Mouse (Mus musculus): ENCODE measurements at regions not wholly inside any gene's neighbourhood (a gene's known extent, or its start where the extent isn't known, plus 50 kb on each side); places are given as distances from the start of the nearest gene placed in this dataset.
A peak's percentile ranks its signal among the peaks of the same experiment; 100 is the strongest.

DNA sequence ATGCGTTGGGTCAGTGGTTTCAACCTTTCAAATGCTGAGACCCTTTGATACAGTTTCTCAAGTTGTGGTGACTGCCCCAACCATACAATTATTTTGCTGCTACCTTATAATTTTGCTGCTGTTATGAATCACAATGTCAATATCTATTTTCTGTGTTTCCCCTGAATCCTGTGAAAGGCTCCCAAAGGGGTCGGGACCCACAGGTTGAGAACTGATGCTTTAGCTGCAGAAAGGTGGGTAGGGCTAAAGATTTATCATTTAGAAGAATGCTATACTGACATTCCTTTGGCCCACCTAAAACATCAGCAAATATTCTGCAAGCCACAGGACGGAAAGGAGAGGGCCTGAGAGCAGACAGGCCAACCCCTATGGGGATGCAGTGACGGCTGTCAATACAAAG lies 77.2 kb upstream of the Barx2 start:
- H3K9me3 ChIP-seq (ENCODE audit: low read length) = no peaks in the 10 kb centered on the region
- no peaks in the 10 kb centered on the region for H3K36me3 ChIP-seq (ENCODE audit: insufficient read depth, low read length)
- H3K9ac ChIP-seq (replicated peaks; ENCODE audit: low read length) = no peak overlapping the region
- 82% methylated on average over 4 of the region's 4 CpGs for WGBS
- H3K4me3 ChIP-seq (ENCODE audit: low read length) = no peak overlapping the region
- no peak overlapping the region for H3K4me2 ChIP-seq (replicated peaks; ENCODE audit: low read depth, low read length)
- no peaks in the 10 kb centered on the region for H3K27me3 ChIP-seq (ENCODE audit: insufficient read depth, low read length)
- H3K4me1 ChIP-seq (ENCODE audit: insufficient read depth, low read length) = peaks cover 13% of the 10 kb centered on the region
- no peak for ATAC-seq (ENCODE audit: low FRiP score, low TSS enrichment)
- no peak overlapping the region for H3K27ac ChIP-seq (ENCODE audit: low read length)

DNA sequence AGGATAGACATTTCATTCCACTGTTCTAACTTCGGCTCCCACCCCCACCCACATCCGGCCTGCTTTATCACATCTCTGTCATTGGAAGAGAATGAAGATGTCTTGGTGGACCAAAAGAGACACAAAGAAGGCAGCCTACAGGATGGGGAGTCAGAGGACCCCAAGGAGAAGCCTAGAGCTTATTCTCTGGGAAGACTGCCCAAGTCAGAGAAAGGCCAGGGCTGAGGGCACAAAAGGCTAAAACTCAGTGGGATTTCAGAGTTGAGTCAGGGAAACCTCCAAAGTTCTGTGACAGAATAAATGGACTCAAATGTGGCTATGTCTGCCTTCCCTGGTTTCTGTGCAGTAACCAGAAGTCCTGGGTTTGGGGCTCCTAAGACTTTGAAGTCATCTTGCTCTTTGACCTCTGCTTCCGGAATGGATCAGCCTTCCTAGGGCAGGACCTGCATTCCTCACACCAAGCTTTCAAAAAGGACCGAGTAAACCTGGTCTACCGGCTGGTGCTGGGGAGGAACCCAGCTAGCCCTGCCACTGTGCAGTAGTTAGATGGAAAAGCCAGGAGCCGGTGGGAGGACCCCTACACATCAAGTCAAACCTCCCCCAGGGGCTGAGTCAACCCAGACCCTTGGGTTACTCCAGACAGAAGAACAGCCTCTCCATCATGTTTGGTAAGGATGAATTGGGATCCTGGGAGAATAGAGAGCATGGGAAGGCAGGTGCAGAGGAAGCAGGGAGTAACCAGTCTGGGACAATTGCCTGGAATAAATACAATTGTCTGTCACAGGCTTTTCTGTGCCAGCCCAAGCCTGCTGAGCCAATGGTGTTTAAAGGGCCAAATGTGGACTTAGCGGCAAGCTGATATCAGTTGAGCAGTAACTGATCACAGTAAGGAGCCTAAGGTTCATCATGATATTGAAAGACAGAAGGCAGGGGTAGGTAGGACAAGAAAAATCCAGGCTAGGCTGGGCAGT lies 80.7 kb upstream of the Barx2 start:
- H3K36me3 ChIP-seq (ENCODE audit: insufficient read depth, low read length) = no peaks in the 10 kb centered on the region
- 67% methylated on average over 7 of the region's 7 CpGs for WGBS
- H3K27me3 ChIP-seq (ENCODE audit: insufficient read depth, low read length) = no peaks in the 10 kb centered on the region
- H3K27ac ChIP-seq (ENCODE audit: low read length) = no peak overlapping the region
- H3K4me3 ChIP-seq (ENCODE audit: low read length) = no peak overlapping the region
- H3K9me3 ChIP-seq (ENCODE audit: low read length) = no peaks in the 10 kb centered on the region
- no peak overlapping the region for H3K4me2 ChIP-seq (replicated peaks; ENCODE audit: low read depth, low read length)
- peaks cover 33% of the 10 kb centered on the region for H3K4me1 ChIP-seq (ENCODE audit: insufficient read depth, low read length)
- H3K9ac ChIP-seq (replicated peaks; ENCODE audit: low read length) = no peak overlapping the region
- ATAC-seq (ENCODE audit: low FRiP score, low TSS enrichment) = no peak

DNA sequence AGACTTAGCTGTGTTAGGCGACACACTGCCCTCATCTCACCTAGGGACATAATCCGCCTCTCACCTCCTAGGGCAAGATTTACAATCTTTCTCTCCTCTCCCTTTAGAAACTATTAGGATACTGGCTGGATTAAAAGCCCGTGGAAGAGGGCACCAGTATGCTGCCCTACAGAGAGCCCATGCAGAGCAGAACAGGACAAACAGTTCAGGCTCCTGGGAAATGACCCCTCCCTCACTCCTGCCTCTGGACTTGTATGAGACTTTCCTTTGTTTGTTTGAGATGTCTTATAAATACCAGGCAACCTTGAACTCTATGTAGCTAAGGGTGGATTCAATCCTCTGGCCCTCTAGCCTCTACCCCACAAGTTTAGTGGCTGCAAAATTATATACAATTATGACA lies 81.8 kb upstream of the Barx2 start:
- Histone ChIP-seq H3K27ac (ENCODE audit: low read length) (no peak overlapping the region), H3K4me3 (ENCODE audit: low read length) (no peak overlapping the region), H3K36me3 (ENCODE audit: insufficient read depth, low read length) (no peaks in the 10 kb centered on the region), H3K4me2 (replicated peaks; ENCODE audit: low read depth, low read length) (no peak overlapping the region), H3K9me3 (ENCODE audit: low read length) (no peaks in the 10 kb centered on the region), H3K27me3 (ENCODE audit: insufficient read depth, low read length) (no peaks in the 10 kb centered on the region), H3K4me1 (ENCODE audit: insufficient read depth, low read length) (peaks cover 29% of the 10 kb centered on the region), H3K9ac (replicated peaks; ENCODE audit: low read length) (no peak overlapping the region)
- ATAC-seq (ENCODE audit: low FRiP score, low TSS enrichment) = no peak
- 51% methylated on average over 3 of the region's 3 CpGs for whole genome bisulfite sequencing

DNA sequence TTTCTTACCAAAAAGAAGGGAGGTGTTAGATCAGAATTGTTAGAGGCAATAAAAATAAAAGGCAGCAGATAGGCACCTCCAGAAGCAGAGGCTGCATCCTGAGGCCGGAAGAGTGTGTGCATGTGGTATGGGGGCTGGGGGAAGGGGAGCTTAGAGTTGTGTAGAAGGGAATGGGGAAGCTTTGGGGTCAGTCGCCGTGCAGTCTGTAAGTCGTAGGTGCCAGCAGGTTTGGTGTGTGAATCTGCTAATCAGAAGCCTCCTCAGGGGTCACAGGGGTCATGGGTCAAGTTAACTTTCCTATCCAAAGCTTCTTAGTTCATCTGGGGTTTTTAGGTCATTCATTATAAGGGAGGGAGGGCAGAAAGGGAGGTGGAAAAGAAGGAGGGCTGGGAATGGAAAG lies 82.4 kb upstream of the Barx2 start:
- 51% methylated on average over 4 of the region's 4 CpGs for WGBS
- 0 out of 2 replicates have a peak overlapping the region, but pooled peaks have one; percentile 11 for H3K27ac ChIP-seq (ENCODE audit: low read length)
- H3K27me3 ChIP-seq (ENCODE audit: insufficient read depth, low read length) = no peaks in the 10 kb centered on the region
- H3K9me3 ChIP-seq (ENCODE audit: low read length) = no peaks in the 10 kb centered on the region
- no peak for ATAC-seq (ENCODE audit: low FRiP score, low TSS enrichment)
- H3K36me3 ChIP-seq (ENCODE audit: insufficient read depth, low read length) = no peaks in the 10 kb centered on the region
- H3K9ac ChIP-seq (replicated peaks; ENCODE audit: low read length) = no peak overlapping the region
- peaks cover 28% of the 10 kb centered on the region for H3K4me1 ChIP-seq (ENCODE audit: insufficient read depth, low read length)
- H3K4me2 ChIP-seq (replicated peaks; ENCODE audit: low read depth, low read length) = no peak overlapping the region
- no peak overlapping the region for H3K4me3 ChIP-seq (ENCODE audit: low read length)

DNA sequence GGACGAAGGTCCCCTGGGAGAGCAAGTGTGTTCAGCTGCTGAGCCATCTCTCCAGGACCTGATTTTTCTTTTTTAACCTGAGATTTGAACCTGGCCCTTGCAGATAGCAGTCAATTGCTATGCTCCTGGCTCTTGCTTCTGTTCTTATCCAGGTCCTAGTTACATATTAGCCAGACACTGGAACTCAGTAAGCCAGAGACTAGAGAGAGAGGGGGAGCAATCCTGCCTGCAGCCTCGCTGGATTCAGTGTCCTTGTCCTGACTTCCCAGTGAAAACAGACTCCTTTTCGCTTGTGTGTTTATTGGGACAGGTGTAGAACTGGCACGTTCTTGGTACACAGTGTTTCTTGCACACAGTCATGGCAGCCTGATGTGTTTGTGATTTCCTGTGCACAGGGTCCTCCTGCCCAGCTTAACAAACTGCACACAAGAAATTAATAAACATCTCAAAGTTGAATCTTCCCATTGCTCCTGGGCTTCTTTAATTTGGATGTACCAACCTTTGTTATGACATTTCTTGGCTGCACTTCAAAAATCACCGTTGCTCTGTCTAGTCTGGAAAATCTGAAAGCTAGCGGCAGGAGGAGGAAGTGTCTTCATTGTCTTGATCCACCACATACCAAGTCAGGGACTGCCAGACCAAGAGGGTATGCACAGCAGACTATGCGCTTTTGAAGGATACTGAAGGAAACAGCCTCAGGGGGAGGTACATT lies 83.4 kb upstream of the Barx2 start:
- H3K27ac ChIP-seq (ENCODE audit: low read length) = peak overlapping the region; percentile 11
- peak; percentile 57; the same call in 1 of the 2 replicates for ATAC-seq (ENCODE audit: low FRiP score, low TSS enrichment)
- H3K36me3 ChIP-seq (ENCODE audit: insufficient read depth, low read length) = no peaks in the 10 kb centered on the region

DNA sequence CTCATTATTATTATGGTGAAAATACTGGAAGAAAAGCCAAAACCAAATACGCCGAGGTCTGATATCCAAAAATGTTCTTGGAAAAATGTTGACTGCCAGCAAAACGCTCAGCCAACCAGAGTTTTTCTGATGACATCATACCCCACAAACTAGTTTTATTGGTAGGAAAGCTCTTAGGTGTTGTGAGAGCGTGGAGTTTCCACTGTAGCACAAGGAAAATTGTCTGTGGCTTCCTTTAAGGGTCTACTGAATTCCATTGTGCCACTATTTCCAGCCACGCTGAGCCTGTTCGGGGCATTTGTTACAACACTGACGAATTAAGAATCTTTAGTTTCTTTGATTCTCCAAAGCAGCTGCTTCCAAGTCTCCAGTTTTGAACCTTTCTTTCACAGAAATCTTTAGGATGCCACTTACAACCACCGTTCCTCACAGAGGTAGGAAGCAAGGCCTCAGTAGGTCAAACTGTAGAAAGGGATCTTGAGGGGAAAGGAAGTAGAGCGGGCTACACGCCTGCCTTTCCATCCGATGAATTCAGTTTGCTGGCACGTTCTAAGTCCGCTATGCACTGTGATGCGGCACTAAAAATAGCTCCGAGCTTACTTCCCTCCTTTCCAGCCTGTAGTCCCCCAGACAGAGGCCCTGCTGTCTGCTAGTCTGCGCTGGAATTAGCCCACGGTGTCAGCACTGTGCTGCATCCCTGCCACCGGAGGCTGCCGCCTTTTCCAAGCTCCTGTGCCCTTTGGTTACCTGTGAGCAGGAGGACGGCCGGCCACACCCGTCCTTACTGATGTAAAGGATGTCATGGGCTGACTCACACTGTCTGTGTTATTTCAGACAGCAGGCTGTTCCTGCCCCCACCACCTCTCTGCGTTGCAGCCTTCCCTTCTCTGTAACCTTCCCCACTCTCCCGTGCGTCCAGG lies 84.2 kb upstream of the Barx2 start:
- no peaks in the 10 kb centered on the region for H3K36me3 ChIP-seq (ENCODE audit: insufficient read depth, low read length)
- no peak overlapping the region for H3K4me3 ChIP-seq (ENCODE audit: low read length)
- peaks cover 28% of the 10 kb centered on the region for H3K4me1 ChIP-seq (ENCODE audit: insufficient read depth, low read length)
- H3K9me3 ChIP-seq (ENCODE audit: low read length) = no peaks in the 10 kb centered on the region
- peak overlapping the region; percentile 30; the same call in 1 of the 2 replicates for H3K4me2 ChIP-seq (replicated peaks; ENCODE audit: low read depth, low read length)
- H3K27me3 ChIP-seq (ENCODE audit: insufficient read depth, low read length) = no peaks in the 10 kb centered on the region
- H3K9ac ChIP-seq (replicated peaks; ENCODE audit: low read length) = peak overlapping the region; percentile 44
- H3K27ac ChIP-seq (ENCODE audit: low read length) = peak overlapping the region; percentile 11
- 41% methylated on average over 25 of the region's 25 CpGs for WGBS
- peak; percentile 53 for ATAC-seq (ENCODE audit: low FRiP score, low TSS enrichment)

More for the DNA sequence above, 83.4 kb upstream of the Barx2 start:
- H3K4me2 ChIP-seq (replicated peaks; ENCODE audit: low read depth, low read length) = no peak overlapping the region
- 59% methylated on average over 7 of the region's 7 CpGs for WGBS
- no peak overlapping the region for H3K4me3 ChIP-seq (ENCODE audit: low read length)
- no peaks in the 10 kb centered on the region for H3K9me3 ChIP-seq (ENCODE audit: low read length)
- H3K4me1 ChIP-seq (ENCODE audit: insufficient read depth, low read length) = peaks cover 28% of the 10 kb centered on the region
- H3K27me3 ChIP-seq (ENCODE audit: insufficient read depth, low read length) = no peaks in the 10 kb centered on the region
- H3K9ac ChIP-seq (replicated peaks; ENCODE audit: low read length) = no peak overlapping the region

DNA sequence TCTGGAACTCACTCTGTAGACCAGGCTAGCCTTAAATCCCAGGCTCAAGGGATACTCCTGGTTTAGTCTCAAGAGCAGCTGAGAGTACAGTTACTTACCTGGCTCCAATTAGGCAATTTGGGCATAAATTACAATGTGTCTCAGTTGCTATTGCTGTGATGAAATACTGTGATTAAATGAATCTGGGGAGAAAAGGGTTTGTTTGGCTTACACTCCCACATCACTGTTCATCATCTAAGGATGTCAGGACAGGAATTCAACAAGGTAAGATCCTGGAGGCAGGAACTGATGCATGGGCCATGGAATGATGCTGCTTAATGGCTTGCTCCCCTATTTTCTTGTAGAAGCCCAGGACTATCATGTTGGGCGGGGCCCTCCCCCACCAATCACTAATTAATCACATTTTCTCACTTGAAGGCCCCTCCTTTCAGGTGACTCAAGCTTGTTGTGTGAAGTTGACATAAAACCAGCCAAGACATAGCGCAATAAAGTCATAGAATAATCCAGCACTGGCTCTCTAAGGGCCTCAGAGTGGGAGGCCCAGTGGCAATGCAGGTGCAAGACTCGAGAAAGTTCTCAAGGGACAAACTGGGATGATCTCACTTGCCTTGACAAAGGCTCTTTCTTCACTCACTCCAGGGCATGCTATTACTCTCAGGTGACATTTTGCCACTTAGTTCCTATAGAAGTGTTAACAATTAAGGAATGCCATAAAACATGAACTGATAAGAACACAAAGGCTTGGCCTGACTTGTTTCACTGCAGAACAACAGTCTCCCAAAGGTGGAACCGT lies 85.4 kb upstream of the Barx2 start:
- Histone ChIP-seq H3K27ac (ENCODE audit: low read length) (no peak overlapping the region), H3K4me3 (ENCODE audit: low read length) (no peak overlapping the region), H3K27me3 (ENCODE audit: insufficient read depth, low read length) (no peaks in the 10 kb centered on the region), H3K4me1 (ENCODE audit: insufficient read depth, low read length) (peaks cover 28% of the 10 kb centered on the region), H3K9ac (replicated peaks; ENCODE audit: low read length) (no peak overlapping the region), H3K9me3 (ENCODE audit: low read length) (no peaks in the 10 kb centered on the region), H3K36me3 (ENCODE audit: insufficient read depth, low read length) (no peaks in the 10 kb centered on the region), H3K4me2 (replicated peaks; ENCODE audit: low read depth, low read length) (no peak overlapping the region)
- no peak for ATAC-seq (ENCODE audit: low FRiP score, low TSS enrichment)
- 69% methylated on average over 4 of the region's 4 CpGs for WGBS

DNA sequence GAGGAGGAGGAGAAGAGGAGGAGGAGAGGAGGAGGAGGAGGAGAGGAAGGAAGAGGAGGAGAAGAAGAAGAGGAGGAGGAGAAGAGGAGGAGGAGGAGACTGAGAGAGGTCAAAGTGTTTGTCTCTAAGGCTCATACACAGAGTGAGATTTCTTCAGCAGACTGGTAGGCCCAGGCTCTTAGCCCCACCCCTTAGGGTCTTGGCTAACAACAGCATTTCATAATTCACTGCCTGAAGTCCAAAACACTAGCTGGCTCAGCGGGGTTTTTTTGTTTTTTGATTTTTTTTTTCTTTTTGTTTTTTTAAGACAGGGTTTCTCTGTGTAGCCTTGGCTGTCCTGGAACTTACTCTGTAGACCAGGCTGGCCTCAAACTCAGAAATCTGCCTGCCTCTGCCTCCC lies 86.5 kb upstream of the Barx2 start:
- Histone ChIP-seq H3K9ac (replicated peaks; ENCODE audit: low read length) (no peak overlapping the region), H3K27ac (ENCODE audit: low read length) (no peak overlapping the region), H3K27me3 (ENCODE audit: insufficient read depth, low read length) (no peaks in the 10 kb centered on the region), H3K4me3 (ENCODE audit: low read length) (no peak overlapping the region), H3K36me3 (ENCODE audit: insufficient read depth, low read length) (no peaks in the 10 kb centered on the region), H3K4me2 (replicated peaks; ENCODE audit: low read depth, low read length) (no peak overlapping the region), H3K9me3 (ENCODE audit: low read length) (no peaks in the 10 kb centered on the region), H3K4me1 (ENCODE audit: insufficient read depth, low read length) (peaks cover 28% of the 10 kb centered on the region)
- ATAC-seq (ENCODE audit: low FRiP score, low TSS enrichment) = no peak
- 36% methylated on average over 1 of the region's 1 CpGs for WGBS

DNA sequence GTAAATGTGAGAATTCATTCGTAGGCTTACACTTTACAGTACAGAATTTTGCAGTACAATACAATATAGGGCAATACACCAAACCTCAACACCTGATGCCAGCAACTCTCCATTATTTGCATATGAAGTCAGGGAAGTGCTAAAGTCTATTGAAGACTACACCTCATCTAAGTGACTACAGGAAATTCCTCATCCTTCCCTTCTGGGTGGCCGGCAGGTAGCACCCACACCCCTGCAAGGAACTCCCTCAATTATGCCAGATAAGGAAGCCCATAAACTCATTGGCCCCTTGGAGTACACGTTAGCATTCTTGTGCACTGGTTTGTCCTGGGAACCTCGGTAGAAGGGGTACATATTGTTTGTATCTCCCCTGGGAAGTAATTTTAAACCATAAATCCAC lies 89.7 kb upstream of the Barx2 start:
- Histone ChIP-seq H3K36me3 (ENCODE audit: insufficient read depth, low read length) (no peaks in the 10 kb centered on the region), H3K27ac (ENCODE audit: low read length) (no peak overlapping the region), H3K4me3 (ENCODE audit: low read length) (no peak overlapping the region), H3K9ac (replicated peaks; ENCODE audit: low read length) (no peak overlapping the region), H3K4me2 (replicated peaks; ENCODE audit: low read depth, low read length) (no peak overlapping the region), H3K9me3 (ENCODE audit: low read length) (no peaks in the 10 kb centered on the region), H3K27me3 (ENCODE audit: insufficient read depth, low read length) (no peaks in the 10 kb centered on the region), H3K4me1 (ENCODE audit: insufficient read depth, low read length) (peaks cover 6% of the 10 kb centered on the region)
- 44% methylated on average over 4 of the region's 4 CpGs for WGBS
- ATAC-seq (ENCODE audit: low FRiP score, low TSS enrichment) = no peak

Data from kidney, embryonic 16.5 days (tissue).